Mouse (Mus musculus) layer of hippocampus, adult 18-20 months (tissue): ENCODE measurements around the gene Cdc42se2. TPM values are rescaled to one million over a fixed set of nuclear protein-coding genes. Genes with fewer than 3 reads are reported as not detected.

ENCODE experiments used
- DNase-seq, 2 experiments: peaks; one replicate each; pipeline ENCODE4 v3.0.0; 2022; ENCODE audit warnings: low spot score in 2 of 2
- total RNA-seq, 2 experiments: library from RNA; stranded (reverse); gene quantifications; 2 replicates each; pipeline ENCODE4 v1.2.3; 2021

Cdc42se2 gene
- total RNA-seq, 2 experiments from 2014 or later = 135 to 144 TPM

- DNase-seq = no peak
These were observed 7.2 kb upstream of the Cdc42se2 start for GRCm38 (mm10) chr11:54794678-54795077.

- DNase-seq = no peak
These were observed 5.7 kb upstream of the Cdc42se2 start for GRCm38 (mm10) chr11:54793173-54793572.

GRCm38 (mm10) chr11:54791458-54791857 is 4.0 kb upstream of the Cdc42se2 start:
- DNase-seq = no peak

- peak; percentile 30 to 52 for DNase-seq
These were observed 502 bp downstream of the Cdc42se2 start for GRCm38 (mm10) chr11:54786858-54787487.

- no peak for DNase-seq
These were observed 1.9 kb downstream of the Cdc42se2 start for GRCm38 (mm10) chr11:54785566-54785965.

GRCm38 (mm10) chr11:54784436-54784835 is 3.0 kb downstream of the Cdc42se2 start:
- DNase-seq = no peak

- no peak for DNase-seq
These were observed 5.2 kb downstream of the Cdc42se2 start for GRCm38 (mm10) chr11:54782253-54782652.

- no peak for DNase-seq
These were observed 7.5 kb downstream of the Cdc42se2 start for GRCm38 (mm10) chr11:54779946-54780345.

- no peak for DNase-seq
These were observed 9.2 kb downstream of the Cdc42se2 start for GRCm38 (mm10) chr11:54778131-54778844.

- no peak for DNase-seq
These were observed 9.9 kb downstream of the Cdc42se2 start for GRCm38 (mm10) chr11:54777387-54778130.

- no peak for DNase-seq
These were observed 10.6 kb downstream of the Cdc42se2 start for GRCm38 (mm10) chr11:54776735-54777333.

- no peak for DNase-seq
These were observed 11.1 kb downstream of the Cdc42se2 start for GRCm38 (mm10) chr11:54776367-54776701.

- DNase-seq = no peak
These were observed 11.7 kb downstream of the Cdc42se2 start for GRCm38 (mm10) chr11:54775628-54776366.

GRCm38 (mm10) chr11:54774282-54775078 is 13.0 kb downstream of the Cdc42se2 start:
- no peak for DNase-seq

GRCm38 (mm10) chr11:54771549-54771948 is 15.9 kb downstream of the Cdc42se2 start:
- DNase-seq = no peak

GRCm38 (mm10) chr11:54769843-54770242 is 17.6 kb downstream of the Cdc42se2 start:
- no peak for DNase-seq

GRCm38 (mm10) chr11:54768116-54768690 is 19.3 kb downstream of the Cdc42se2 start:
- DNase-seq = no peak

GRCm38 (mm10) chr11:54764759-54765158 is 22.7 kb downstream of the Cdc42se2 start:
- no peak for DNase-seq

- DNase-seq = no peak
These were observed 23.4 kb downstream of the Cdc42se2 start for GRCm38 (mm10) chr11:54764026-54764425.

GRCm38 (mm10) chr11:54762735-54763134 is 24.7 kb downstream of the Cdc42se2 start:
- DNase-seq = no peak
